Mouse (Mus musculus): ENCODE measurements around the gene Lix1. TPM values are rescaled to one million over a fixed set of nuclear protein-coding genes. Genes with fewer than 3 reads are reported as not detected.

Lix1 gene
- total RNA-seq, 2 experiments from 2014 or later, result 64.0 to 72.6 TPM

DNA sequence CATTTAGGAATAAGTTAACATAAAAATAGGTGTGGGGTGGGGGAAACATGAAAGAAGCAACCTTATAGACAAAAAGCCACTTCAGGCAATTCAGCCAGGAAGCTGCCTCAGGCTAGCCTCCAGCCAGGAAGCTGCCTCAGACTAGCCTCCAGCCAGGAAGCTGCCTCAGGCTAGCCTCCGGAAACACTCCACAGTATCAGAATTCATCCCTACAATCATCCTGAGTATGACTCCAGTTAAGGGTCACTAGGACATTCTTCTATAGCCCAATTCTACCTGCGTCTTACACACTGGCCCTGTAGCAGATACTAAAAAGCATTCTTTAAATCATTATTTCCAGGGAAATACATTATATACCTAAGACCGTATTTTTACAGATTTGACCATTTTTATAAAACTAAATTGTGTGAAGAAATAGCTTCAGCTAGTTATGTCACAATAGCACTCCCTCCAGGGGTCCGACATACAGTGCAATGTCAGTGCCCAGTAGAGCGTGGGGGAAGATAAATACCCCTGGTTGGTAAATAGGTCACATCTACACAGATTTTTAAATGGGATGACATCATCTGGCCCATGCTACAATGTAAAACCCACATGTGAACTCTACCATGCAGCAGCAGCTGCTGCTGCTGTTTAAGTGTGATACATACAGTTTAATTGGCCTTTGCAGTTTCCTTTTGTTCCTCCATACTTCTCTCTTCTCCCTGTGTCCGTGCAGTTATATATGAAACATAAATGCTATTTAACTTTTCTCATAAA lies 6.4 kb downstream of the Lix1 start:
- DNase-seq (ENCODE audit: low spot score in 2 of 2), result no peak
- intact Hi-C loops (cut with DNase I), result no loop called here

DNA sequence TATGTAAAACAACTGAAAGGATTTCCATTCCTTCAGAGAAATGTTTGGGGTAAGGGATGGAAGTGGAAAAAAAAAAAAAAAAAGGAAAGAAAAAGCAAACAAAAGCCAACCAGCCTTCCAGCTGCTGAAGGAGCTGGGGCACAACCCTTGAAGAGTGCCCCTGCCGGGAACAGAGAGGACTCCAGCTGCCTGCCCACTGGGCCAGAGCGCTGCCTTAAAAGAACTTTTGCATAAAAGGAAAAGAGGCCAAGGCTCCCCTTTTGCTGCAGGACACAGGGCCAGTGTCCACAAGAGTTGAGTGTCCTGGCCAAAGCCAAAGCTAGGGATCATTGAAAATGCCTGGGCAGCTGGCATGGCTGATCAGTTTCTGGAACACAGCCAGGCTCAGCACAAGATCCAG lies 7.1 kb downstream of the Lix1 start:
- intact Hi-C loops (cut with DNase I), result no loop called here
- no peak for DNase-seq (ENCODE audit: low spot score in 2 of 2)

DNA sequence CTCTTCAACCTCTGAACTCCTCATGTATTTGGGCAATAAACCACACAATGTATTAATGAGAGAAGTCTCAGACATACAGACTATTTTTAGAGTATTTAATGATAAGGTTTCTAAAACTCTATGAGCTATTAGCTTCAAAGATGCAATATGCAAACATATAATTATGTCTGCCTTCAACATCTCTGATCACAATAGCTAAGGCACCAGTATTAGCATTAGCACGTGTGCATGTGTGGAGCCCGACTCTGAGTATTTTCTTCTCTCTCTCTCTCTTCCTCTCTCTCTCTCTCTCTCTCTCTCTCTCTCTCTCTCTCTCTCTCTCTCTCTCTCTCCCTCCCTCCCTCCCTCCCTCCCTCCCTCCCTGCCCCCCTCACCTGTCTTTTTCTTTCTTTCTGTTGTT lies 9.0 kb downstream of the Lix1 start:
- intact Hi-C loops (cut with DNase I), result no loop called here
- no peak for DNase-seq (ENCODE audit: low spot score in 2 of 2)

DNA sequence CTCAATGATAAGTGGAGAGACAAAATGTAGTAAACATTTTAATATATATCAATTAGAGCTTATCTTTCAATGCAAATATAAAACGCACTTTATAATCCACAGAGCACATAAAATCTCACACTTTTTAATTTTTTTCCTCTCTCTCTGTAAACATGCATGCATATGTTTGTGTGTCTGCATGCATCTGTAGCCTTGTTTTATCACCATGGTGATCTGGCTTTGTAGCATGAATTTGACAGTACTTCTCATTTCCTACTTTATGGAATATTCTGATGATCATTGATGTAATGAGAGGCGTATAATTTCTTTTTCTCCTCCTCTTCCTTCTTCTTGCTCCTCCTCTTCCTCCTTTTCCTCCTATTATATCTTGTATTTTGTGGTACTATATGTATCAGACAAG lies 9.7 kb downstream of the Lix1 start:
- intact Hi-C loops (cut with DNase I), result no loop called here
- no peak for DNase-seq (ENCODE audit: low spot score in 2 of 2)

DNA sequence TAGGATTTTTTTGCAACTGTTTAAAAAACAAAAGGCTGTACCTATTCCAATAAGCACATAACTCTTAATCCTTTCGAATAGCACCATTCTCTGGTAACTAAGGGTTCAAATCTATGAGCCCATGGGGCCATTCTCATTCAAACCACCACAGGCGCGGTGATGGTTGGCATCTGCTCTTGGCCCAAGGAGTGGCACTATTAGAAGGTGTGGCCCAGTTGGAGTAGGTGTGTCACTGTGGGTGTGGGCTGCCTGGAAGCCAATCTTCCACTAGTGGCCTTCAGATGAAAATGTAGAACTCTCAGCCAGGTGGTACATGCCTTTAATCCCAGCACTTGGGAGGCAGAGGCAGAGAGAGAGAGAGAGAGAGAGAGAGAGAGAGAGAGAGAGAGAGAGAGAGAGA lies 11.7 kb downstream of the Lix1 start:
- DNase-seq (ENCODE audit: low spot score in 2 of 2), result no peak
- intact Hi-C loops (cut with DNase I), result no loop called here

DNA sequence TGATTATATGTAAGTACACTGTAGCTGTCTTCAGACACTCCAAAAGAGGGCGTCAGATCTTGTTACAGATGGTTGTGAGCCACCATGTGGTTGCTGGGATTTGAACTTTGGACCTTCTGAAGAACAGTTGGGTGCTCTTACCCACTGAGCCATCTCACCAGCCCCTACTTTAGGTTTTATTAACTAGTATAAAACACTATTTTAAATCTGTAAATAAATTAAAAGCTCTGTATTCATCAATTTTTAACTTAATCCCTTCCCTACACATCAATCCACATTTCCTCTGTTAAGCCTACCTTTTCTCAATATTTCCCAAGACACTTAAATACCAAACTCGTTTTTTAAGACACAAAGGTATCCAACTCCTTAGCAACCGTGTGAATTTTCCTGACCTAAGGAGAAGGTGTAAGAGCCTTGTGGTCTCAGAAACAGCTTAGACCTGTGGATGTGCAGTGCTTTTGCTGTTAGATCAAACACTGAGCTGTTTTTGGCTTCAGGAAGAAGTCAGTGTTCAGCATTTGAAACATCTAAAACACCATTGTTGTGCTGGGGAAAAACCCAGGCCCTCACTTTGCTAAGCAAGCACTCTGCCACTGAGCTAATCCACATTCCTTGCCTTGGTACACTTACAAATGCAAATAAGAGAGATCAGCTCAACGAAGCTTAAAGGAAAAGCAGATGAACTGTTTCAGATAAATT lies 22.3 kb downstream of the Lix1 start:
- no peak for DNase-seq (ENCODE audit: low spot score in 2 of 2)
- intact Hi-C loops (cut with DNase I), result no loop called here

DNA sequence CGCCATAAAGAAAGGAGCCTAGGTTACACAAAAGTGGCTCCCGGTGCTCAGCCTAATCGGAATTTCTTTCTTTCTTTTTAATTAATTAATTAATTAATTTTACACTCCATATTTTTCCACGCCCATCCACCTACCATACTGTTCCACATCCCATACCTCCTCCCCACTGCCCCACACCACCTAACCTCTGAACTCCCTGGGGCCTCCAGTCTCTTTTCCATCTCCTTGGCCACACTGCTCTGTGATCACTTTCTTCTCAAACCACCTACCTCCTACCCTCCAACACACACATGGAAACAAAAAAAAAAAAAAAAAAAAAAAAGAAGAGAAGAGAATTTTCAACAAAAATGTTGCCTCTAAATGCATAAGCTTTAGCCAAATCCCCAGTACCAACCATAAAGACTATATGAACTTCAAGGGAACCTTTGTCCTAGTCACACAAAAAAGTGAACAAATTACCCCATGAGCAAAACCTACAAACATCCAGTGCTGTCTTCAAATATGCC lies 22.9 kb downstream of the Lix1 start:
- no peak for DNase-seq (ENCODE audit: low spot score in 2 of 2)
- intact Hi-C loops (cut with DNase I), result no loop called here

DNA sequence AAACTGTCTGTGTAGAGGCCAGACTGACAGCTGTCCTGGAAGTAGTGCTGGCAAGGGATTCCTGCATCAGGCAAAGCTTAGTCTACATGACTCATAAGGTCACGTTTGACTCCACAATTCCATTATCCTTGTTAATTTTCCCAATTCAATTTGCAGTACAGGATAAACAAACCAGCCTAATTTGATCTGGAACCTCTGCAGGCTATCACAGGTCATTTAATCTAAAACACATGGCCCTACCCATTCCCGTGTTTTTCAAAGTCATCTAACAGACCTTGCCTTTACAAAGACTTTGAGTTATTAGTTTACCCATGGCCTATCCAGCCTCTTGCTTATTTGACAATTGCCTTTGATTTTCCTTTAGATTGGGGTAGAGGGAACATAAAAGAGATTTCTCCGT lies 23.4 kb downstream of the Lix1 start:
- no peak for DNase-seq (ENCODE audit: low spot score in 2 of 2)
- intact Hi-C loops (cut with DNase I), result no loop called here

DNA sequence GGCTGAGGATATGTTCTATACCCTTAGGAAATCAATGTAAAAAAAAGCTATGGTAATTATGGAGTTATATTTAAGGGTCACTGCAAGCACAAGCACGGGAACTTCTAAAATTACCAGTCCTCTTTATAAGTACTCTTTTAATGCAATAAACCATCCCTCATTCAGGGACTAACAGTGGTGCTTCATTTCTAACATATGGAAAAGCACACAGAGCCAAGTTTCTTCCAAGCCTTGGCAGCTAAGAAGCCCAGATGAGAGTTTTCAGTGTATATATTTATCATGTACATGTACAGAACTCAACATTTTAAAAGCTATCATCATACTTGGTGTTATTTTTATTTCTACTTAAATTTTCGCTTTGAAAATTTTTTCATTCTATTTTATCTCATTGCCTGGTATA lies 26.4 kb downstream of the Lix1 start:
- intact Hi-C loops (cut with DNase I), result no loop called here
- DNase-seq (ENCODE audit: low spot score in 2 of 2), result no peak

DNA sequence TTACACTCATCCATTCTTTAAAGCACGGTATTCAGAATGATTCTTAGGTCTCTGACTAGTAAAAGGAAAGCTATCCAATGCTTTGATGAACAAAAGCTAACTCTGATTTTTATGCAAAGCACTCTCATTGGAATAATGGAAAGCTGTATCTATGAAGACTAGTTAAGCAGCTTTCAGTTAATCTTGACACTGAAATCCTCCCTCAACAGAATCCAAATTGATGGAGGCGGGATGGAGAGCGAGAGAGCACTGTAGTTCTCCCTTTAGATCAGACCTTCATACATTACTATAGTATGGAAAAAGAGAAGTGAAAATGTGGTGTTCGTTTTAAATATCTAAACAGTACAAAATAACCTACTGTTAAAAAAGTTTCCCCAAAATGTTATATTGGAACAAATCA lies 31.2 kb downstream of the Lix1 start:
- intact Hi-C loops (cut with DNase I), result no loop called here
- DNase-seq (ENCODE audit: low spot score in 2 of 2), result no peak

DNA sequence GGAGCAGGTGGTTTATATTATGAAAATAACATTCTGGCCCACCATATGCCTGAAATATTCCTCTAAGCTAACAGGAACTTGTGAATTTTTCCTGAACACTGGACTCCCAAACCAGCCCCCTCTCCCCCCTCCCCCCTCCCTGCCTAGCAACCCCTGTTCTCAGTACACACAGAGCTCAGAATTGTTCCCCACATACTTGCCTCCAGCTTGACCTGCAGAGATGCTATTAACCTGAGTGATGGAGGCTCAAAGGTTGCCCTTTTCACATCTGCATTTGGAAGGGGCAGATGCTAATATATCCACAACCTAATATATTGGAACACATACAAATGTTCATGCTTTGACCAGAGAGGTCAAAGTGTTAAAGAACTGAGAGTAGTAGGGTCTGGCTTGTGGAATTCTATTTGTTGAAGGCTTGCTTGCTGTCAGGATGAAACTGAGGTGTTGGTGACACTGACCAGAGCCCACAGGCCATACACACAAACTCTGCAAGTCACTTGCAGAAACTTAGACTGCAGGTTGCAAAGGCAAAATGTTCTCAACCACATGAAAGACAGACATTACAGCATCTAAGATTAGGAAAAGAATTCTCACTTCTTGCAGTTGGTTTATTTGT lies 36.2 kb downstream of the Lix1 start:
- intact Hi-C loops (cut with DNase I), result no loop called here
- no peak for DNase-seq (ENCODE audit: low spot score in 2 of 2)

DNA sequence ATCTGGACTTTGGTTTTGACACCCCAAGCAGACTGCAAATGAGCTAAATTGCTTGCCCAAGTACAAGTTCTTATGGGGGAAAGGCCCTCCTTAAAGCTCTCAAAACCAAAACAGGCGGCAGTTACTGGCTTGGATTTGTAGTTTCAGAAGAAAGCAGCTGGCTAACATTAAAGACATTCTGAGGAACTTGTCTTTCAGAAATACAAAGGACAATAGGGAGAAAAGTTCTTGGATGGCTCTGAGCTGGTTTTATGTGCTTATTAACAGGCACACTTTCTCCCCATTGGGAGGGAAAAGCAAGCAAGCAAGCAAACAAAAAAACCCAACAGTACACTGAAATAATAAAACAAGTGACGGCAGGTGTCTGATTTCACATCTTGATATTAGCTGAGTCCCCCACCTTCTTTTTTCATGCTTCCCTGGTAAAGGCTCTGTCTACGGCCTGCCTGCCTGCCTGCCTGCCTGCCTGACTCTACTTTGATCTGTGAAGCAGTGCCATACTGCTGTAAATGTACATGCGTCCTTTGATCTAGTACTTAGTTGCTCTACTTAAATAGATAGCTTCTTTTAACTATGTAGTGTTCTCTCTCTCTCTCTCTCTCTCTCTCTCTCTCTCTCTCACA lies 39.5 kb downstream of the Lix1 start:
- intact Hi-C loops (cut with DNase I), result no loop called here
- DNase-seq (ENCODE audit: low spot score in 2 of 2), result no peak

DNA sequence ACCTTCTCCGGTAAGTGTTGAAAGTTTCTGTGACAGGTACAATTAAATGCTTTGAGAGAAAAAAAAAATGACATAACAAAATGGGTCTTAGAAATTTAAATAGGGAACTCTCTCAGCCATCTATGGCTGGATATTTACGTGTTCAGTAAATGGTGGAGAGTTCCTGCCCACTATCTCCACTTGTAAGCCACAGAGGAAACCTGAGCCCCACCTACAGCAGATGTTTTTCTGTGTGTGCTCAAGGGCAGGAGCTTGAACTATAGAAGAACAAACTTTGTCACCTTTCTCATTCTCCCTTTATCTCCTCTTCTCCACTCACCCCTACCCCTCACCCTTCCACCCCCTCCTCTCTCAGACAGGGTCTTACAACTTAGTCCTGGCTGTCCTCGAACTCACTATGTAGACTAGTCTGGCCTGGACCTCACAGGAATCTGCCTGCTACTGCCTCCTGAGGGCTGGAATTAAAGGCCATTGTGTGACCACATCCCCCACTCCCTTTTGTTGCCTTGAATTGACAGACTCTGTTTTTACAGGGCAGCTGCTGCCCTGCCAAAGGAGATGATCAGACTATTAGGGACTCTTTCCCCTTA lies 41.9 kb downstream of the Lix1 start:
- DNase-seq (ENCODE audit: low spot score in 2 of 2), result no peak
- intact Hi-C loops (cut with DNase I), result no loop called here

DNA sequence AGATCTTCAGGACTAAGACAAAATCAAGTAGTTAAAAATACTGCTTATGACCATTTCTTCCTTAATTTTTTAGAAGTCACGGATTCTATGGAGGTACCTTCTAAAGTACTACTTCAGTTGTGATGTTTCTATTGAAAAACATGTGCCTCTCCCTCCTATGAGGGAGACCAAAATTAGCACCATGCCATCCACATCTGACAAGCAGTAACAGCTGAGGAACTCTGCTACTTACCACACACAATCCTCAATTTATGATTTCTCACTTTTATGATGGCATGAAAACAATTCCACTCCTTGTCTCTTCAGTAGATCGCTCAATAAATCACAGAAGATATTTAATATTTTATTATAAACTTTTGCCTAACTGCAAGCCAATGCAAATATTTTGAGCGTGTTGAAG lies 44.2 kb downstream of the Lix1 start:
- DNase-seq (ENCODE audit: low spot score in 2 of 2), result no peak
- intact Hi-C loops (cut with DNase I), result no loop called here

DNA sequence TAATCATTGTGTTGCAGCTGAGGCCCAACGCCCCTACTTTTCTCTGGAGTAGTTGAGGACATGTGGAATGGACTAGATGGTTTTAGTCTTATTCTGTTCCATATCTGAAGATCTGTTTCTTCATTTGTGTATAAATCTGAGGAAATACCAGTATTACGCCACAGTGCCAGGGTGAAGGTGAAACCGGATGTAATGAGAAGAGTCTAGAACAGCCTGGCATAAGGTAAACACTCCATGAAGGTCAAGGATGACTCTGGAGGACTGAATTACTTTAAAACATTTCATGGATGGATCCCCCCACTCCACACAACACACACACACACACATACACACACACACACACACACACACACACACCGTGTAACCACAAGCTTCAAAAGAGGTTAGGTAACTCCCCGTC lies 45.3 kb downstream of the Lix1 start:
- DNase-seq (ENCODE audit: low spot score in 2 of 2), result no peak
- intact Hi-C loops (cut with DNase I), result no loop called here

DNA sequence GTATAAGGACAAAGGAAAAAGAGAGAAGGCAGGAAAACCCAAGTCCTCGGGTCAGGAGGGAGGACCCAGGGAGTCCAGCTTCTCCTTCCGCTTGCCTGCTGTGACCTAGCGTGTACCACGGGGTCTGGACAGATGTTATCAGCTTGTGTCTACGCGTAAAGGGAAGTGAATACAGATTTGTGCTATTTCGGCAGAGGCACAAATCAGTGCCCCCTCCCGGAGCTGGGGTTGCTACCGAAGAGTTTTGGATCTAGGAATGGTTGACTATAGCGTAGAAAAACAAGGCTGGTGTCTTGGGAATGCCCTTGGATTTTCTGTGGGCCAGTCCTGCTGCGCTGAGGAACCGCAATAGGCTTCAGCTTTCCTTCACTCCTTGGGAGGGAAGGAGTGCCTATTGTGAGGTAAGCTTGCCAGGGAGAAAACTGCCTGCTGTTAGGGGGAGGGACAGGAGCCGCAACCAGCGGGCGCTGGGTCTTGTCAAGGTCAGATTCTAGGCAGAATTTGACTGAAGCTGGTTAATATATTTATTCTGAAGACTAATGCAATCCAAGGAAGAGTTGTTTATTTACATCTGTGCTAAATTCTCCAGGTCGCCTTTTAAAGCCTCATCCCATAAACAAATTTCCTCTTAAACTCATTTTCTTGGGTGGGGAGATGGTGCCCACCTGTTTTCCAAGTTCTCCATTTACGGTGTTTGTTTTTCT lies 46.4 kb downstream of the Lix1 start:
- DNase-seq (ENCODE audit: low spot score in 2 of 2), result peak in 1 of 2 experiments; percentile 26
- intact Hi-C loops (cut with DNase I), result no loop called here

DNA sequence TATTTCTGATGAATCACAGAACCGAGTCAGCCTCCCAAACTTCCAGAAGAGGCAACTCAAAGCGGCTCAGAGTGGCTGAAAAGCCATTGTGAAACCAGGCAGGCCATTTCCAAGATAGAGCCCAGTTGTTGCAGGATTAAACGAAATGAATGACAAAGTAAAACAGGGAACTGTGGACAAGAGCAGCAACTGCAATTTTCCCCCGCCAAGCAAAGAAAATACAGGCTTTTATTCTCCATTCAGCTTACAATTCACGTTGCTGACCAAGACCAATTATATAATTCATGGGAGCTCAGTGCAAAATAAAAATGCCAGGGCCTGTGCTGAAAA lies 46.9 kb downstream of the Lix1 start:
- peak in 1 of 2 experiments; percentile 12 for DNase-seq (ENCODE audit: low spot score in 2 of 2)
- intact Hi-C loops (cut with DNase I), result no loop called here

DNA sequence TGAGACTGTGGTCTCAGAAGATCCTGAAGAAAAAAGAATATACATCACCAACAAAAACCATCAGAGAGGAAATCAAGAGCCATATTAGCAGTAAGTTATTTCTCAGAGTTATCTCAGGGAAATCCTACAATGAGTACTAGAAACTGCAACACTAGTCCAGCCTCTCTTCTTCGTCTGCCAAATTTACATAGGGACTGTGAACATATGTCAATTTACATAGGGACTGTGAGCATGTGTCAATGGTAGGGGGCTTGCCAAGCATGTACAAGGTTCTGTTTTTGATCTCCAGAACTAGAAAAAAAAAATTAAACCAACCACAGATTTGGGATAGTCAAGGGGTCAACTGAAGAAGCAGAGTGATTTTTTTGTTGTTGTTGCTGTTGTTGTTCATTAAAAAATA lies 48.6 kb downstream of the Lix1 start:
- intact Hi-C loops (cut with DNase I), result no loop called here

DNA sequence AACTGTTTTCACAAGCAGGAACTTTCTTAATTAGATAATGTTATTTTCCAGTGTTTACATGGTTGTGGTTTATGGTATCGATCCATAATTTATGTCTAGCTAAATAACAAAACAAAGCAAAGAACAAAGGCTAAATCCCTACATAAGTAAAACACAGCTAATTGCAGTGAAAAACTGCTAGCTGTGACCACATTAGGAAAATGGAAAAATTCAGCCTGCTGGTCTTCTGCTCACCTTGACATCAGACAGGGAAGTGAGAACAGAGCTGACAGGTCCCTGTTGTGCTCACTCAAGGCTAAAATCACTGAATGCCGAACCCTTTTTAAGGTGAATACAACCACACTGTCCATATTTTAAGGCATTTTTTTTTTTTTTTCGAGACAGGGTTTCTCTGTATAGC lies 50.1 kb downstream of the Lix1 start:
- intact Hi-C loops (cut with DNase I), result no loop called here
- DNase-seq (ENCODE audit: low spot score in 2 of 2), result no peak

More for the DNA sequence above, 48.6 kb downstream of the Lix1 start:
- no peak for DNase-seq (ENCODE audit: low spot score in 2 of 2)

DNA sequence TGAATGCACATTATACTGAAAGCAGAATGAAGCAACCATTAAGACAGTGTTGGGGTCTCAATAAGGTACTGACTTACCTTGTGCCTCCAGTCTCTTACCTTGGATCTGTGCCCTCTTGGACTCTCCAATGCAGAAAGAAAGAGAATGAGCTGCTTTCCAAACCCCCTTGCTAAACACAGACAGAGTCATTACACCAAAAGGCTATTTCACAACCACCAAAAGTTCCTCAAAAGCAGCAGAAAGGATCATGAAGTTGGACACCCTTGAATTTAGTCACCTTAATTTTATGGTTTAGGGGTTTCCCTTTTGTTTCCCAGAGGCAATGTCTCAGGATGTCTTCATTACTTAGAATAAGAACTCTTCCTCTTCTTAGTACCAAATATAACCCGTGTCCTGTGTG lies 52.1 kb downstream of the Lix1 start:
- no peak for DNase-seq (ENCODE audit: low spot score in 2 of 2)
- intact Hi-C loops (cut with DNase I), result no loop called here
